Mouse (Mus musculus) olfactory bulb, adult 2 months (tissue): Measurements from ENCODE around the gene A730061H03Rik.

Experiments used
- CTCF ChIP-seq: fragments of 200-500 bp; IDR thresholded peaks from 2 replicates; pipeline ENCODE4 v1.5.1; 2012; ENCODE audit warnings: low read depth, mild to moderate bottlenecking, low read length, moderate library complexity; ENCODE audit not compliant: insufficient read depth
- POLR2A ChIP-seq: fragments of 200-500 bp; IDR thresholded peaks from 2 replicates; pipeline ENCODE4 v1.6.1; 2012; ENCODE audit warnings: mild to moderate bottlenecking, low read depth, low read length, moderate library complexity; ENCODE audit not compliant: insufficient read depth

DNA sequence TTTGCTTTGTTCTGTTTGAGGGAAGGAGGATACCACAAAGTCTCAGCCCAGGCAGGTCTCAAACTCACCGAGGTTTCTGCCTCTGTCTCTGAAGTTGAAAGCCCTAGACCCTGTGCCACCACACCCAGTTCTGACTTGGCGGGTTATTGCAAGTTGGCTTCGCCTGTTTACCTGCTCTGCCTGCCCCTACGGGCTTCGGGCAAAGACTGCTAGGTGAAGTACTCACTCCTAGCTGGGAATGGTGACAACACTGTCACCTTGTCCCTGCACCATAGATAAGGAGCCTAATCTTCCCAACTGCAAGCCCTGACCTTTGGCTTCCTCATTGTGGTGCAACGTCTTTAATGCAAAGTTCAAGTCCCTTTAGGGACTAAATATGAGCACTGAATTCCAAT, 25.4 kb upstream of the A730061H03Rik start:
- TF ChIP-seq CTCF (no peak), POLR2A (no peak)
